Mouse (Mus musculus) ovary, adult 18-20 months (tissue): Measurements from ENCODE around the gene Vstm4.

Source experiments
- DNase-seq: peaks from one replicate; pipeline ENCODE4 v3.0.0; 2022; ENCODE audit warnings: low spot score, mixed read lengths

Gene Vstm4

DNA sequence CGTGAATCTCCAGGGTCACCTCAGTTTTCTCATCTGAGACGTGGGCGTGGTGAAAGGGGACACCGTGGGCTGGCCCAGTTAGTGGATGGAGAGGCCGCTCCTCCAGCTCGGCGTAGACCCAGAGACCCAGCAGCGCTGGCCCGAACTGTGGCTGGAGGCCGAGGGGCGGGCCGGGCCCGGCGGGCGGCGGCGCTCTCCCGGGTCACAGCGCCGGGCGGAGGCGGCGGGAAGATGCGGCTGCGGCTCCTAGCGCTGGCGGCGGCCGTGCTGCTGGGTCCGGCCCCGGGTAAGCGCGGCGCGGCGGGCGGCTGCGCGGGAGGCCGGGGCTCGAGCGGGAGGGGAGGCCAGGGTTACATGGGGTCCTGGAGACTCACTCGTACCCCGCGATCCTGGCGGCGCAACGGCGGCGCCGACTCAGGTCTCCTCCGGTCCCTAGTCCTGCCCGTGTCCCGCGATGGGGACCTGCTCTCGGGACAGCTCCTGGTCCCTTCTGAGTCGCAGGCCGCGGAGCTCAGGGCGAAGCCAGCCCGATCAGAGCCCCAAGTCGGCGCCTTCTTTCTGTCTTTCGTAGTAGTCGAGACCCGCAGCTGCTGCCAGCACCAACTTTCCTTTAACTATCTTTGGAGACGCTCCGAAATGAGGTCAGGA is at the start of gene Vstm4:
Gene Vstm4 (plus strand): TSS at position 76 of the 648 bp plus-strand sequence.
- DNase-seq, result peak; percentile 72

DNA sequence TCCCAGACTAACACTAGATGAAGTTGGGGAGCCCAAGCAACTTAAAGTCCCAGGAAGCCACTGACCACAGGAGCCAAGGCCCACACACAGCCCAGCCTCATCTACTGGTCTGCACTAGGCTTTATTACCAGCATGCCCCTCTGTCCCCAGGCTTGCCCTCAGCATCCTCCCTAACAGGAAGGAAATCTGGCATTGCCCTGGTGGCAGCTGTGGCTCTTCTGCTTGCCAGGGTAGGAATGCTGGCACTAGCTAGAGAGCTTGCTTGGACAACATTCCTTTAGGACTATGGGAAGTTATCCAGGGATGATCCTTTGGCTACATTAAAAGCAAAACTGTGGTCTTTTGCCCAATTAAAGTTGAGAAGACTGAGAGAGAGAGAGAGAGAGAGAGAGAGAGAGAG is 46.4 kb upstream of the Vstm4 start:
- no peak for DNase-seq

DNA sequence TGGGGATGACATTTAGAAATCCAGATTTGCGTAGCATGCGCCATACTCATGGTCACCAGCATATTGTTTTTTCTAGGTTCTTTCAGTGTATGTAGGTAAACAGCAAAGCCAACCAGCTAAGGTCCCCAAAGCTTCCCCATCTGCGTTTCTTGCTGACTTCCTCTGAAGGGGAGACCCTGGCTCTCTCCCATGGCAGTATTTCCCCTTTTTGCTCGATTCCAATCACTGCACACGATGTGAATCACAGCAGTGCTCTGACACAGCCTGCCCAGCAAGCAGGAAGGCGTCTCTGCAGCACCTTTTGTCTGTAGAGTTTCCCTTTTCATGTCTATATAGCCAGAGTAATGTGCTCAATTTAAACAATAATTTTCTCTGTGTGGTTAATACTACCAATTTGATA is 44.1 kb upstream of the Vstm4 start:
- DNase-seq, result no peak

DNA sequence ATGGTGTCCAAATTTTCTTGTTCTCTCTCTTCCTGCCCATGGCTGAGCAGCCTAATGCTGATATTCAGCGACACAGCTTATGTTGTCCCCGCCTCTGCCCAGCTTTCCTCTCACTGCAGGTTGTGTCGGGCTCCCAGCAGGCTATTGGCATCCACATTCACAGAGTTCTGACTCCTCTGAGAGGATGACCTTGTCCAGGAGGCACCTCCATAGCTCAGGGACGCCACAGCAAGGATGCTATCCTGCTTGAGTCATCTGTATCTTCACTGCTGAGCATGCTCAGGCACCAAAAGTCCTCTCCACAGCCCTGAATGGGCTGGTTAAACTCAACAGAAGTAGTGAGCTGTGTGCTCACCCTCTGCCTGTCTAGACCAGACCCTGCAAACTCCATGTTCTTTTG is 41.6 kb upstream of the Vstm4 start:
- DNase-seq, result no peak

DNA sequence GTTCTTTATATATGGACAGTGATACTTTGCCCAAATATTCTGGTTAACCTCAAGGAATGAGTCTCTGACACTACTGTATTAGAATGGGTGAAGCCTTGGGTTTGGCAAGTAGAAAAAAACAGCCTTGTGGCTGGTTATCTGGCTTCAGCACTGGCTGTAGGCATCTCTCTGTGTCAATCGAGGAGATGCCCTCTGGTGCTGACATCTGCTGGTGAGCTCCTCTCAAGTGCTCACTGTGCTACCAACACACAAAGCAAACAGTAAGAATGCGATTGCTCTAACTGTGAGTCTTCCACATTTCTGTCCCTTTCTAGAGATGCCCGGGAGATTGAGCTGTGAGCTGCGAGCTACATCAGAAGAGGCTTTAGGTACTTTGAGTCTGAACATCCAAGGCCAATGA is 40.0 kb upstream of the Vstm4 start:
- DNase-seq, result no peak

DNA sequence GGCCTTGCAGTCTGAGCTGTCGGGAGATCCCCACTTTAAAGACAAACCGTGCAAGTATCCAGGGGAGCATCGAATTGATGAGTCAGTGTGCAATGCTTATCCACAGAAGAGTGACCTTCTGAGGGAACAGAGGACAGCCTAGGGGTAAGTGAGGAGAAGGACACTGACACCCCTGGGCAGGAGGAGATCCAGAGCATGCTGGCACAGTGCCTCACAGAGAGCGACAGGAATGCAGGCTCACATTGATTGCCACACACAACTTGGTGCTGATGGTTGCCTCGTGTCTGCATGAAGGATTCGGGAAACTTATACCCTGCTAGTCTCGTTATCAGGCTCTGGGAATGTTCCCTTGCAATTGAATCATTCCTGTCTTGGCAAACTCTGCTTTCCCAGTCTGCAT is 39.3 kb upstream of the Vstm4 start:
- no peak for DNase-seq

DNA sequence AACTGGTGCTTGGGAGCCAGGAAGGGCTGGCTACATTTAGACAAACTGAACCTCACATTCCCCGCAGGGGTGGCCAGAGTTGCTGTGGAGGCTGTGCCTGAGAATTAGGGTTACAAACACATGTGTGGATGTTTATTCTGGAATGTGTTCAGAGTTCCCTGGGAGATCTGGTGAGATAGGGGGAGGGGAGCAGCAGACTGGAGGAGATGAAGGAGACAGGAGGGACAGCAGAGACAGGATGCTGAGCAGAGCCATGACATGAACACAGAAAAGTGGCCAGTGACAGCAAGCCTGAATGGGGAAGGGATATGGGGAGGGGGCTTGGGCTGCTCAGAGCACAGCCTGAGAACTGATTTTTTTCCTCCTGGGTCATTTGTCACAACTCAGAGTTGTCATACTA is 37.3 kb upstream of the Vstm4 start:
- no peak for DNase-seq

DNA sequence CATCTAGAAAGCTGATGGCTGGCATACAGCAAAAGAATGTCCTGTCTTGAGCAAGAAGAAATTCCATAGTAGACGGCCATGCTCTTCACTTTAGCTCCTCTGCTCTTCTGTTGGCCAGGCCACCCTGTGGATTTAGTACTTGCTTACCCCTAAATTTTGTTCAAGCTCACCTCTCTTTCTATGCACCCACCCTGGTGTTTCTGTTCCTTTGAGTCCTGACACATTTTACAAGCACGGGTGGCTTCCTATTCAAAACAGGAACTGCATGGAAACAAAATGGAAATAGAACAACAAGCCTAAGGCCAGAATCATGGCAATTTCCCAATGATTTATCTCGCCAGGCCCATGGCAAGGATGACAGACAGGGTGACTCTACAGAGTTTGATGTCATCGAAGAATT is 33.7 kb upstream of the Vstm4 start:
- no peak for DNase-seq

DNA sequence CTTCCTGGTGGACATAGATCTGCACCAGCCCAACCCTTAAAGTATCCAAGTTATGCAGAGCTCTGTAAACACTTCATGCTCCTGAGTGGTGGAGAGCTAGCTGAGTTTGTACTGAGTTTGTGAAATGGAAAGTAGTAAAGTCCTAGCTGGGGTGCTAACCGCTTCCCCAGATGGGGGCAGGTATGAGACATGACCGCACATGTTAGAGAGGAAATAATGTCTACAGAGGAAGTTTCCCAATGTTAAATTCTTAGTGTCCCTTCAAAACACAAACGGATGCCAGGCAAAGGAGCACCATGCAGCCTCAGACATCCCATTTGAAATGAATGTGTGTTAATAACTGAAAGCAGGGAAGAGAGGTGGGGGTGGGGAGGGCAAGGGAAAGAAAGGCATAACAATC is 32.7 kb upstream of the Vstm4 start:
- no peak for DNase-seq

DNA sequence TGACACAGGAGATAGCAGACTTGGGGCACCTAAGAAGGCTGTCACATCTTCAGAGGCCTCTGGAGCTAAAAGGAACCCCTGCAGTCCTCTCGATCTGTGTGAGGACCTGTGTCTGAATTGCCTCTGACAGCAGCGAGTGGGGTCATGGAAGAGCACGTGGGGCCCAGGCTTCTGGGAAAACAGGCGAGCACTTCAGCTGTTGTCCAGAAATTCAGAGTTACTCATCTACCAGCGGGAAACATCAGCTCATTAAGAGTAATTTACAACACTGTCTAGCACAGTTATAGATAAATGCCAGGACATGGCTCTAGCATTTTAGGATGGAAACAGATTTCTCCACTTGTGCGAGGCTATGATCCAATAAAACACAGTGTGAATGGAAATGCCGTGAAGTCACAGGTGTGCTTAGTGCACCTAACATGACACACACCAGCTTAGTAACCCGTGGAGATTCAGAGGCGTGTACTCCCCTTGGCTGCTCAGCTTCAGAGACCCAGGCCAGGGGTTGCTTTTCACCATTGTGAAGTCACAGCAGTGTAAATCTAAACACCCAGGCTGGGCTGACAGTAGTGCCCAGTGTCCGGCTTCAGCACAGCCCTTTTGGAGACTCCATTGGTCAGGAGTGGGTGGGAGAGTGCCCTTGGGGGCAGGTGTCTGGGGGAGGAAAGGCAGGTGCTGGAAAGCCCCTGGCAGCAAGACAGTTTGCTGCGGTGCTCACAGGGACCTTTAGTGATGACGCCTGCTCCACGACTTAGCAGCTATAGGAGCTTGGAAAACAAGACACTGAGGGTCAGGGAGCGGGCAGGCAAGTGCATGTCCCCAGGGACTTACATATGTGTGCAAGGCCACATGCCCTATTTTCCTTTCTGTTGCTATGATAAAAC is 32.0 kb upstream of the Vstm4 start:
- DNase-seq, result no peak

DNA sequence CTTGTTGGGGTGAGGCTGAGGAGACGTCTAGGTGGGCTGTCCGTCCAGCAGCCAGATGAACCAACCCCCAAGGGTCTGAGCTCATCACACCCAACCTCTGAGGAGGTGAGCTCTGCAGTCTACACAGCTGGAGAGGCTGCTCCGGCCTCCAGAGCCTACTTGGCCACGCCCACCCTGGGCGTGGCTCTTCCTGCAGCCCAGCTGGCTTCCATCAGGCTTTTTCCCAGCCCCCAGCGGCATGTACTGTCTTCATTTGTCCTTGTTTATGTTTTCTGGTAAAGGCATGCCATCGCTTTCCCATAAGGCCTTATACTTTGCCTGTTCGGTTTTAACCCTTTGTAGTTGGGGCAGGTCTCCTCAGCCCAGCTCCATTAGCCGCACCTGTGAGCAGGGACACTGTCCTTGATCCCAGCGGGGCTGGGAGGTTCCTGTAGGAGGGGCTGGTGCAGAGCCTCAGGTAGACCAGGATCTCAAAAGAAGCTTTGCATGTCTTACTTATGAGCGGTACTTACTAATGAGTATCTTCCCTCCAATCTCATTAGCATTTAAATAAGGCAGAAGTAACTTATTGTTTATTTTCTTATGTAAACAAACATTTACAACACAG is 31.0 kb upstream of the Vstm4 start:
- DNase-seq, result peak; percentile 55

DNA sequence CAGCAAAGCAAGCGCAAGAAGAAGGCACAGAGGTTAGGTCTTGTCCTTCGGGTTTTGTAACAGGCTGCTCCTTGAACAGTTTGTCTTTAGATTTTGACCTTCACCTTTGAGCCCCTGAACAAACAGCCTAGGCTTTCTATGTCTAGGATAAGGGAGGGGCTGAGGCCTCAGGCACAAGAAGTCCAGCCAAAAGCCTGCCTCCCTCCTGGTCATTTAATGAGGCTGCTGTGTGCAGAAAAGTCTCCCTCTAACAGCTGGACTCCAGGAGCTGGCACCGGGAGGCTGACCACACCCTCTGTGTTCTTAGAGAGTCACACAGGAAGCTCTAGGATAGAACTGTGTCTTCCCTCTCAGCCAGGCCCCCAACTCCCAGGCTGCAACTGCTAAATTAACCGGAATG is 29.4 kb upstream of the Vstm4 start:
- DNase-seq, result peak; percentile 13

DNA sequence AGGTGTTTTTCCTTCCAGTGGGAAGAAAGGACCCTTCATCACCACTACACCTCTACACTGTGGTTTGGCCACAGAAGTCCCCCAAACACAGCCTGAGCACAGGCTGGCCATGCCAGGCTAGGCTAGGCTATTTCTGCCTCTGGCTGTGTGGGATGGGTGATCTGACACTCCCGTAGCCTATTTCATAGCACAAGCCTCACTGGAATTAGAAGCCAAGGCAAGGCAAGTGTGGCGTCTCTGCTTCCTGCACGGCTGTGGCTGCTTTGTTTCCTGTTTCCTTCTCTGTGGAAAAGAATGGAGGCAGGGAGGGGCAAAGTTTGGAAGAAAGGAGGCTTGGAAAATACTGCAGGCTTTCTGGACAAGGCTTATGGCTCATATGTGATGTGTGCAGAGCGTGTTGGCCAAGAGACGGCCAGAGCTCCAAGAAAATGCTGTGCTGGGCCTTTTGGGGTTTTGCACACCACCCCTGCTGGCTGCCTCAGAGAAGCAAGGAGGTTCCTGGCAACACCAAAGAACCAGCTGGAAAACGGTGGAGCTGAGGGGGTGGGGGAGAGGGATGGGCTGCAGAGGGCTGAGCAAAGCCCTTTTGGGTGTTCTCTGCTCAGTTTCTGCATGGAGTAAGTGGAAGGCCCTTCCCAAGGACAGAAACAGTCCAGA is 28.4 kb upstream of the Vstm4 start:
- DNase-seq, result peak; percentile 25

DNA sequence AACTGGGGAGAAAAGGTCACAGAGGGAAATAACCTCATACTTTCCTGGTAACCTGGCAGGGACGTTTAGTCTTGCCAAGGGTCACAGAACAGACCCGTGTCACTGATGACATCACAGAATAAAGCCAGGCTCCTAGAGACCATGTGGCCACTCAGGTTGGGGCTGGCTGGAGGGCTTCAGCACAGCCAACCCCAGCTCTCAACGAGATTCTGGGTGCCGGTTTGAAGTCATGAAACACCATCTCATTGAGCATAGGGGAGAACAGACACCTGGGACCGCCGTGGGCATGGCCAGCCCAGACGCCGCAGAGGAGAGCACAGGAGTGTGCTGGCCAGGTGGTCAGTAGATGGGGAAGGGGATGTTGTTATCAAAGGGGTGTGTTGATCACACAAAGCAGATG is 22.7 kb upstream of the Vstm4 start, which contains the start of gene Fam170b:
Gene Fam170b (plus strand): TSS at position 116 of the 400 bp plus-strand sequence.
- DNase-seq, result no peak

DNA sequence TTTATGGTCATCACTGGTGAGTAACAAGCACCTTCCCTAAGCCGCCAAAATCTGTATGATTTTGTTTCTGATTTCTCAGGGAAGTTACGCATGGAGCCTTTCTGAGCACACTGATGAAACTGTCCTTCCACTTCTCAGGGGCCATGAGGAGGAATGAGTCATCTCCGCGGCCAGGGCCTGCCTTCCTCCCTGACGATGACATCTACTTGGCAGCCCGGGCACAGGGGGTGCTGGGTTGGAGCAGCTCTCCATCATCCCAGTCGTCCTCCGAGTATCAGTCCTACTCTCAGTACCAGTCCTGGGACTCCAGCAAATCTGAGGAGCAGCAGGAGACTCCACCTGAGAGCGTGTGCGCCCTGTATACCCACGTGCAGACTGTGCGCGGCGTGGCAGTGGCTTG is 21.4 kb upstream of the Vstm4 start:
- DNase-seq, result no peak

DNA sequence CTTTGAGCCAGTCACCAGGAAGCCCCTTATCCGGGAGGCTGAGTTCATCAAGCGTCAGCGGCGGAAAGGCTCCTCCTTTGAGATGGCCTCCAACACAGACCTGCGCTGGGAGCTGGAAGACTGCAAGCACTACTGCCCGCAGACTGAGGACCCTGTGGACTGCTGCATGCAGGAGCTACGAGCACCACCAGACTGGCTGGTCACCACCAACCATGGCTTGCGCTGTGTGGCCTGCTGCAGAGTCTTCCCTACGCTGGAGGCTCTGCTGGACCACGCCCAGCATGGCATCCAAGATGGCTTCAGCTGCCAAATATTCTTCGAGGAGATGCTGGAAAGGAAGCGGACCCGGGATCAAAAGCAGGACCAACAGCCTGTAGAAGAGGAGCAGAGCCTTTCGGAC is 21.0 kb upstream of the Vstm4 start:
- DNase-seq, result no peak

DNA sequence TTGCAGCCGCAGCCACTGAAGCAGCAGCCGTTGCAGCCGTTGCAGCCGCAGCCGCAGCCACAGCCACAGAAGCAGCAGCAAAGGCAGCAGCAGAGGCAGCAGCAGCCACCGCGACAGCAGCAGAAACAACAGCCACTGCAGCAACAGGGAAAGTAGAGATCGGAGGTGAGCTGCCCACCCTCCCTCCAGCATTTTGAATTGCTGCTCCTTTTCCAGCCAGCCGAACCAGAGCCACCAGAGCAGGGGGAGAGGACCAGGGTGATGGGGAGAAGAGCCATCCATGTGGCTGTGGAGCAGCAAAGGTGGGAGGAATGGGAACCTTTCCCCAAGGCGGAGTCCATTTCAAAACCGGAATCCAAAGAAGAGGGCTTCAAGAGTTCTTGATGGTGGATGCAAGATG is 20.4 kb upstream of the Vstm4 start:
- DNase-seq, result no peak

DNA sequence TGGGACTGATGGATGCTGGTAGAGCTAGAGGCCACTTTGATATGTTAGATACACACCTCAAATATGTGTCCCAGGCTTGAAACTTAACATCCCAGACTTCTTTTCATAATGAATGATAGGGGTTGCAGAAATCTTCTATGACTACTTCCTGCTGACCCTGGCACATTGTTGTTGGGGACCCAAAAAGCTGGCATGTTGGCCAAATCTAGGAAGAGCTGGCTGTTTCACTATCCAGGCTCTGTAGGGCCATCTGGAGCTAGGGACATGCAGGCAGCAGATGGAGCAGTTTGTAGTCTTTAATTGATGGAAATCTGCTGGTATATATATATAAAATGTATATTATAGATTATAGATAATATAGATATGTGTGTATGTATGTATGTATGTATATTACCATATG is 14.5 kb upstream of the Vstm4 start:
- no peak for DNase-seq

DNA sequence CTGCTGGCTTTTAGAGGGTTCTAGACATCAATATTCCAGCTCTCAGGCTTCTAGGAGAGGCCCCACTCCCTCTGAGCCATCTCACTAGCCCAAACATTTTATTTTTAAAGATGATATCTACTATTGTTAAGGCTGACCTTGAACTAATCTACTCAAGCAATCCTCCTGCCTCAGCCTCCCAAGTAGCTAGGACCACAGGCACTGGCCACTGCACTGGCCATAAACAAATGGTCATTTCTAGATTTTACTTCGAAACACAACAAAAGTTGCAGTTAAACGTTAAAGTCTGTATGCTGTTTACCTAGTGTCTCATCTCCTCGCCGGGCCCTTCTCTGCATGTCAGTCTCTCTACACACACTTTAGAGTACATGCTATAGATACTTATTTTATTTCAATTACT is 2.5 kb upstream of the Vstm4 start:
- no peak for DNase-seq

DNA sequence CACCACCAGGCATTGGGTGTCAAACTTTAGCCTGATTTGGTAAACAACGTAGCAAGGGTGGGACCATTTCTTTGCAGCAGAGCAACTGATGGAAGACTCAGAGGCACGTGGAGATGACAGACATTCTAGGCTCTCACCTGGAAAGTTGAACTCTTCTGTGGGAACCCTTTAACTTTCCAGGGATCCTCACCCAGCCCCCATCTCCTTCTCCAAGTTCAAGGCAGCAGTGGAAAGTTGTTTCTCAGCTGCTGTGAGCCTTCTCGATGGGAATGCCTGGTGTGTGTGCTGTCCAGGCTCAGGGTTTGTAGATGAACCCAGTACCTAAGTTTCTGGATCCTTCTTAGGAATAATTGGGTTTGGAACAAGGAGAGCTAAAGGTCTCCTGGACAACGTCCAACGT is 310 bp upstream of the Vstm4 start:
- DNase-seq, result no peak

DNA sequence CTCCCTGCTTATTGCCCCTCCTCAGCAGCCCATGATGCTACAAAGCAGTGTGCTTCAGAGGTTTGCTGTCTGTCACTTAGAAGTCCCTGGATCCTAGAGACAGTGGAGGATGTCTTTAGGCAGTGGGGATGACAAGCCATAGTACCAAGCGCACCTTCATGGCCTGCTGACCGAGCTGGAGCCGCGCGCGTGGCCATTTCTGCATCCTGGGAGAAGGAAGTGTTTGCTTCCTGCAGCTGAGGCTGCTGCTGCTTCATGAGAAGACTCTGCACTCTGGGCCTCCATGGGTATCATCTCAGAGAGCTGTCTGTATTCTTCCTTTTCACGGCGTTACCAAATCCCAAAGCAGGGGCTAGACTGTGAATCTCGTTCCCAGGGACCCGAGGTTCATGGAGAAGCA is 1.8 kb downstream of the Vstm4 start:
- no peak for DNase-seq

DNA sequence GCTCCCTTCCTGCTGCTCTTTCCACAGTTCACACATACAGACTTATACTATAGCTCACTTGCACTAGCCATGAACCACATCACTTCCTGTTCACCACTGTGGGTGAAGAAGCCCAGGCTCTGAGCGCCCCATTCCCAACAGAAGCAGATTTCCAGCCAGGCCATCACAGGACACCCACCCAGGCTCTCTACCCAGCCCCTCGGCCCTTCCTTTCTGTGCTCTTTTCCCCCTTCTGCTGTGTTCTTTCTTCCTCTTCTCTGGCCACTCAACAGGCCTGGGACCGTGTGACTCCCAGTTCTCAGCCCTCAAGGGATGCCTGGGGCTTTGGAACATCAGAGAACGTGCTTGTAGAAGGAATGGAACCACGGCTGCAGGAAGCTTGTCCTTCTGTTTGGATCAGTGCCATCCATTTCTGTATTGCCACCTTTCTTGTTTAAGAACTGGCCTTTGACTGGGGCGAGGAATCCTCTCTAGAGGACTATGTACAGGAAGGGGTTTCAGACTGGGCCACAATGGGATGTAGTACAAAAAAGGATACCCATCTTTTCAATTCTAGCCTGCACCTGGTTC is 2.5 kb downstream of the Vstm4 start:
- DNase-seq, result no peak
